Mouse (Mus musculus): ENCODE measurements around the gene Klk11.

DNA sequence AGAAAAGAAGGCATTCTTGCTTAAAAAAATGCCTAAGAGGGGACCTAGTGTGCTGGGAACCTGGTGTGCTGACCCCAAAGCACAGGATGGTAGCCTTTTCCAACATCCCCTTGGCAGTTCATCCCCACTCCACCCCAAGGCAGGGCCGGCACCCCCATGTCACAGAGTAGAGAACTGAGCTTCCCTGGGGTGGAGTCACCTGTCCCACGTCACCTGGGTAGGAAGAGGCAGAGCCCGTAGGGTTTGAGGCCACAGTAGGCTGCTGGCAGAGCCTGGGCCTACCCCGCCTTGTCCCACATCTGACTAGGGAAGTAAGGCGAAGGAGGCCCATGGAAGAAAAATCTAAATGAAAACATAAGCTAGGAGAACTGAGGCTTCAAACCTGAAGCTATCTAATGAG is at the start of gene Klk11:
- TF ChIP-seq POLR2A (IDR thresholded peaks at IDR 0.05; ENCODE audit: borderline replicate concordance, insufficient read depth, low read length) (no peak), CTCF (IDR thresholded peaks at IDR 0.05; ENCODE audit: borderline replicate concordance, insufficient read depth, low read depth, low read length) (no peak)

All from cerebellum, adult 2 months (tissue).